Mouse (Mus musculus) spleen, adult 2 months (tissue): Measurements from ENCODE around the gene Gm20388.

Experiments
- CTCF ChIP-seq: fragments of 200-500 bp; IDR thresholded peaks from 2 replicates; pipeline ENCODE4 v1.5.1; 2011; ENCODE audit warnings: mild to moderate bottlenecking, inconsistent platforms; ENCODE audit not compliant: insufficient read depth, insufficient read length, insufficient replicate concordance; ENCODE audit errors: extremely low read depth
- POLR2A ChIP-seq: fragments of 200-500 bp; IDR thresholded peaks from 2 replicates; pipeline ENCODE4 v1.6.1; 2011; ENCODE audit warnings: low read depth, low read length, inconsistent platforms

- TF ChIP-seq POLR2A (no peak), CTCF (no peak)
Observed at GRCm38 (mm10) chr8:123993997-123994396, 4083.4 kb downstream of the Gm20388 start.
